Mouse (Mus musculus) activated CD4-positive, CD25-positive, alpha-beta regulatory T cell, adult 4 months (primary cell): ENCODE results near the gene Rad54l2. TPM values are rescaled to one million over a fixed set of nuclear protein-coding genes. Genes with fewer than 3 reads are reported as not detected.

ENCODE experiments used
- ATAC-seq: one replicate; pipeline ENCODE4 v1.8.0; 2017
- polyA plus RNA-seq, 2 experiments: library from polyadenylated mRNA; unstranded; fragments of 100-300 nt; shearing (Covaris generic); gene quantifications; one replicate each; pipeline ENCODE4 v1.2.1; 2017

Rad54l2 gene
- polyA plus RNA-seq, 2 experiments from 2014 or later: 3.4 to 3.7 TPM

DNA sequence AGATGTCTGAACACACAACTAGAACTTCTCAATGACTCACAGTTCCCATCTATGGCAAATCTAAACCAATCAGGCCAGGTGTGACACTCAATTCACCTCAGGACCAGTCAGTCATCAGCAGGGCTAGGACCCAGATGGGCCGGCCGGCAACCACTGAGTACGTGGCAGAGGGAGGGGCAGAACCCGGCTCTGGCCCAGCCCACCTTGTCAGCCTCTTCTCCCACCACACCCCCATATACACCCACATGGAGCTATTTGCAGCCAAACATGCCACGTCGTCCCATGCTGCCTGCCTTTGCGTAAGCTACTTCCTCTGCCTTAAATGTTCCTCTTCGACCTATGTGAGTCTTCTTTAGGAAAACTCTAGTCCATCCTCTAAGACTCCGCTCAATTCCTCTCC is 113.0 kb downstream of the Rad54l2 start:
- ATAC-seq: no peak

DNA sequence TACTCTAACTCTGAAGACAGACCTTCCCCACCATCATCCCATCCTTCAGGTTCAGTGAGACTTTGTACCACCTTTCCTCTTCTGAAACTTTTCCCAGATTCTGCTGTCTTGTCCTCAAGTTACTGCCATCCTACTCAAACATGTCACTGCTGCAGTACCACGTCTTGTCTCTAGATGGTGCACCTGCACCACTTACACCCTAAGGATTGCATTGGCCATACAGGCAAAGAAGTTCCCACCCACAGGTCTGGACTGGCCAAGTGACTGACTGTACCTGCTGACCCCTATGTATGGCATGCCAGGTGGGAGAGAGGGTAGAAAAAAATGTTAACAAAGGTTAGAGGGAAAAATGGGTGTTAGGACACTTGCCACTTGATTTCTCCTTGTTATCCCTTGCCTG is 113.5 kb downstream of the Rad54l2 start:
- no peak for ATAC-seq

DNA sequence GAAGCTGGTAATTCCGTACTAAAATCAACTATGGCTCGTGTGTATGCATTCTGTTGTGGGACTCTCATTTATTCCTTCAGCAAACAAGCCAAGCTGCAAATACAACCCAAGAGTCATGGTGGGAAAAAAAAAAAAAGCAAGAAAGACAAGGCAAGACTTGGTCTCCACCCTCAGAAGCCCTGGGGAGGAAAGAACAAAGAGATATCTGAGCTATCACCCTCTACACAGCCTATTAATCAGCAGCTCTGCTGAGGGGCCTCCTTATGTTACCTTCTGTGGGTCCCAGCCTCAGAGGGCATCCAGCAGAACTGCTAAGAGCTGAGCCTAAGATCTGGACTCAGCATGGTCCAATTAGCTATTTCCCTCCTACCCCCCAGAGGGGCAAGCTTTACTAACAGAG is 115.1 kb downstream of the Rad54l2 start:
- no peak for ATAC-seq

DNA sequence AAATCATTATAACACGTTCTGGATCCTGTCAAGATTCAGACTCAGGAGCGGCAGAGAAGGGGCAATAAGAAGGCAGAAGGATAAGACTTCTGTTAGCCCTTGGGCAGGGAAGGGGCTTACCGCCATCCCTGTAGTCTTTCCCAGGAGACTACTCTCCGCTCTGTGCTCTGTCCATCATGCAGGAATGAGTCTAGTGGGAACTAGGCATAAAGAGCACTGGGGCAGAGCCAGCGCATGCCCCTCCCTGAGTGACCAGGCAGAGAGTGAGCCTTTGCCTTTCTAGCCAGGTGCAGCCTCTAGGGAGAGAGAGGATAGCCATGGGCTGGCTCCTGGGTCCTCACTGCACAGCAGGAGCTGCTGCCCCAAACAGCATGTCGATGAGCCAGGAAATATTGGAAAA is 124.1 kb downstream of the Rad54l2 start:
- no peak for ATAC-seq

GRCm38 (mm10) chr9:106664433-106664832 is 124.6 kb downstream of the Rad54l2 start:
- no peak for ATAC-seq

- no peak for ATAC-seq
Measured at GRCm38 (mm10) chr9:106663200-106663599, 125.8 kb downstream of the Rad54l2 start.

GRCm38 (mm10) chr9:106659935-106660334 is 129.1 kb downstream of the Rad54l2 start:
- ATAC-seq: no peak

- no peak for ATAC-seq
Measured at GRCm38 (mm10) chr9:106659441-106659840, 129.6 kb downstream of the Rad54l2 start.

- no peak for ATAC-seq
Measured at GRCm38 (mm10) chr9:106657592-106657991, 131.4 kb downstream of the Rad54l2 start.

GRCm38 (mm10) chr9:106656820-106657219 is 132.2 kb downstream of the Rad54l2 start:
- no peak for ATAC-seq

DNA sequence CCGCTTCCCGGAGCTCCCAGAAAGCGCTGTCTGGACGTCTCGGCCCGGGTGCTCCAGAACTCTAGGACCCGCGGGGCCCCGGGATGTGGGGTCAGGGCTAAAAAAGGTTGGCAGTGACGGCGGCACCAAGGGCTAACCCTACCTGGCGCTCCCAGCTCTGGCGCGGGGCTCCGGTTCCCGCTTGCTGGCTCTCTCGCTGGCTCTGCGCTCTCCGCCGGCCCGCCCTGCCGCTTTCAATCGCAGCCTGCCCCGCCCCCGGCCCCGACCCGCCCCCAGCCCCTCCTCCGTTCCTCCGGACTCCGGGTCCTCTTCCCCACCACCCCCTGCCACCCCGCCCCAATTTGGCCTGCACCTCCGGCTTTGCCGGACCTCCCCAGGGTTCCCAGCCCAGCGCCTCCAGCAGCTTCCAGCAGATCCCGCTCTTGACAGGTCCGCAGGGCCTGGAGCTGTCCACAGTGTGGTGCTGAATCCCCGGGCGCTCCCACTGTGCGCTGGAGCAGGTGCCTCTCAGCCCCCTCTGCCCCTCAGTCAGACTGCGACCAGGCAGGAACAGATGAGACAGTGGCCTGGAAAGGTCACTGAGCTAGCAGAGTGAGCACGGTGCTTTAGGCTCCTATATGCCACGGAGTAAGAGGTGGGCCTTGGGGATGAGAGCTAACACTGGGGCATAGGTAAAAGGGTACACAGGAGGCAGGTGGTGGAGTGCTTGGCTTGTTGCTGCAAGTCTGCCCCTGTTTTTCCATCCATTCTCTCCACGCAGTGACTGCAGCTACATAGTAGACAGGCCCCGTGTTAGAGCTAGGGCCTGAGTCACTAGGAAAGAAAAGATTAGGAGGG is 132.9 kb downstream of the Rad54l2 start, which contains the start of gene Grm2:
Grm2 (minus strand) TSS at position 199 of the 837 bp plus-strand sequence.
- no peak for ATAC-seq

DNA sequence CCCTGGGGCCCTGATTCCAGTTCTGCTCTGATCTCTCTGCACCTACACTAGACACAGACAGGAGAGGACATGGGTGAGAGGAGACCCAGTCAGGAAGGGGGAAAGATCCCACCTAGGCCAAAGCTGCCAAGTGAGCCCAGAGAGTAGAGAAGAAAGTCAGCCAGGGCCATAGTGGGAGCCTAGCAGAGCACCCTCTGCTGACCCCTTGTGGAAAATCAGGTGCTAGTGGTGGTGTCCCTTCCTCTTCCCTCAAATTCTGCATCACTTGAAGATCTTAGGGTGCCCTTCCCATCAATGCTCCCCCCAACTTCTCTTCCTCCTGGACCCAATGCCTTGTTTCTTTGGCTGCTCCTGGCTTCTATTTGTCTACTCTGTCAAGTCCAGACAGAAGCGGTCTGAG is 136.3 kb downstream of the Rad54l2 start:
- ATAC-seq: no peak

DNA sequence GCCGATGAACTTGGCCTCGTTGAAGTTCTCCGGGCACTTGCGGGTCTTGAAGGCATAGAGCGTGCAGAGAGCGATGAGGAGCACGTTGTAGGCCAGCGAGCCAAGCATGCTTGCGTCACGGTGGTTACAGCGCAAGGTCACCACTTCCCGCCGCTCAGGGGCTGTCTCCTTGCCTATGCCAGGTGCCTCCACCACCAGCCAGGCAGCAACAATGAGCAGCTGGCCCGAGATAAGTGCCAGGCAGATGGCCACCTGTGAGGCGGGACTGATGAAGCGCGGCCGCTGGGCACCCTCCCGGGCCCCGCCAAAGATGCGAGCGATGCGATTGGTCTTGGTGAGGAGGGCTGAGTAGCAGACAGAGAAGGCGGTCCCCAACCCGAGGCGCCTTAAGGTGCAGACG is 141.8 kb downstream of the Rad54l2 start:
- ATAC-seq: no peak

DNA sequence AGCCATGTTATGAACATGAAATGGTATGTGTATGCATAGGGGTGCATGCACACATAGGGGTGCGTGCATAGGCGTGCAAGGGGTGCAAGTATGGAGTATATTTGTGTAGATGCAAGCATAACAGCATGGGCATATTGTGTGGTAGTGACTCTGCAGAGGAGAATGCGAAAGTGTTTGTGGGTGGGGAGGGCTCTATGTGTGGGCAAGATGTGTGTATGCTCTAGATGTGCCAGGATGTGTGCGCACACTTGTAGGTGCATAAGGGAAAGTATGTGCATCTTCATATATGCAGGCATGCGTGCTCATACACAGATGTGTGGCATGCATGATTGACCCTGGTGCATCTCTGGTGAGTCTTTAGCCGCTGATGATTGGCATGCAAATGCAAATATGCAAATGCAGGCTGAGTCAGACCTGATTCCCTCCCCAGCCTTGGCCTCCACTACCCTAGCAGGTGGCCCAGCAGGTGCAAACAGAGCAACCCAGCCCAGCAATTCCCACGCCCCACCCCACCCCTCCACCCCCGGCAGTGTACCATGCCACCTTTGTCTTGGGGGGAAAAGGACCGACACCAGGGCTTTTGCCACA is 143.2 kb downstream of the Rad54l2 start:
- ATAC-seq: no peak

DNA sequence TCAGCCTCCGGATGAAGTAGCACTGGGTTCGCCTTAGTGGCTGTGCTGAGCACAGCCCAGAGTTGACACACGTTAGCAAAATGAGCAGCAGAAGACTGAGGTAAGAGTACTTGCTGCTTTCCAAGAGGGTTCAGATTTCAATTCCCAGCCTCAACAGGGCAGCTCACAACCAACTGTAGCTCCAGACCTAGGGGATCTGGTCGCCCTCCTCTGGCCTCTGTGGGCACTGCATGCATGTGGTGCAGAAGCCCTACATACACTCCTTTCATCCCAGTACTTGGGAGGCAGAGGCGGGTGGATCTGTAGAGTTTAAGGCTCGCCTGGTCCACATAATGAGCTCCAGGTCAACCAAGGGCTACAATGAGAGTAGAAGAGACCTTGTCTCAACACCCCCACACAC is 145.2 kb downstream of the Rad54l2 start:
- ATAC-seq: no peak

- ATAC-seq: no peak
Measured at GRCm38 (mm10) chr9:106643128-106643527, 145.9 kb downstream of the Rad54l2 start.

DNA sequence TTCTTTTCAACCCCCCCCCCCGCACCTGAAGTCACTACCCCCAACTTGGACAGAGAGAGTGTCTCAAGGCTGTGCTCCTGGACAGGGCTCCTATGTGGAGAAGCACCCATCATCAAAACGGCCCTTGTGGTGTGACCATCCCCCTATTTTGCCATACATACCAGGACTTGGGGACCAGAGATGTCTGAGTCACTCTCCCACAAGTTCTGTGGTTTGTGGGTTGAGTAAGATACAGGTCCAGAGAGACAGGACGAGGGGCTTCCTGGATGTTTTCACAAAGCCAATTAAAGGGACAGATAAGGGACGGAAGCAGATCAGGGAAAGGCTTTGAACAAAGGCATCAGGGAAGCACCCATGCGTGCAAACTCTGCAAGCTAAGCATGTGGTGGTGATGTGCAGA is 147.6 kb downstream of the Rad54l2 start:
- ATAC-seq: no peak

DNA sequence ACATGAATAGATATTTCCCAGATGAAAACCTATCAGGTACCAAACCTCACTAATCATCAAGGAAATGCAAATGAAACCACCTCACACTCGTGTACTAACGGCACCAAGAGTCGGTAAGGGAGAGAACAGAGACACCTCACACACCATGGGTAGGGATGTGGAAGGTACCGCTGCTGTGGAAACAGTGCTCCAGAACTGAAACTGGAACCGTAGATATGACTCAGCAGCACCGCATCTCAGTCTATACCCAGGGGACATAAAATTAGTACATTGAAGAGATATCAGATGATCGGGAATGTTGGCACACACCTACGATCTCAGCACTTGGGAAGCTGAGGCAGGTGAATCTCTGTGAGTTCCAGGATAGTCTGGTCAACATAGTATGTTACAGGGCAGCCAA is 150.8 kb downstream of the Rad54l2 start:
- ATAC-seq: no peak

Other genes starting within 250 kb of the Rad54l2 start
- gene Iqcf3, start 227.6 kb downstream of the Rad54l2 start, polyA plus RNA-seq: not detected
- not detected for gene Iqcf4, start 218.2 kb downstream of the Rad54l2 start, polyA plus RNA-seq
- gene Iqcf6, start 162.6 kb downstream of the Rad54l2 start, polyA plus RNA-seq: not detected
- gene Grm2, start 133.1 kb downstream of the Rad54l2 start, polyA plus RNA-seq: under 1 TPM in 1 of 2 experiments, not detected in 1; 0.16 TPM
- gene Tex264, start 103.3 kb downstream of the Rad54l2 start, polyA plus RNA-seq: 10 to 100 TPM; 32.2 to 35.0 TPM
- gene Dcaf1, start 32.7 kb upstream of the Rad54l2 start, polyA plus RNA-seq: 10 to 100 TPM; 19.8 to 20.4 TPM
- 1 to 10 TPM; 3.2 to 4.4 TPM for gene Rbm15b, start 98.2 kb upstream of the Rad54l2 start, polyA plus RNA-seq
- gene Manf, start 102.8 kb upstream of the Rad54l2 start, polyA plus RNA-seq: 100 to 1,000 TPM; 150 to 198 TPM